Mouse (Mus musculus) midbrain, embryonic 16.5 days (tissue): ENCODE results near the gene Saal1. TPM values are rescaled to one million over a fixed set of nuclear protein-coding genes. Genes with fewer than 3 reads are reported as not detected.
"Not testable (repeated sequence)": the region's sequence is repeated elsewhere in the genome, so short reads cannot be mapped to it uniquely, and the experiment has no call there.

Experiments
- ATAC-seq: fragments of 200-750 bp; cut with Nextera tagmentation; 2 replicates; pipeline ENCODE4 v1.8.0; 2017; ENCODE audit warnings: moderate TSS enrichment
- H3K27ac ChIP-seq: fragments of 300-500 bp; sonication (generic); 2 replicates; pipeline ENCODE4 v1.5.1; 2014; ENCODE audit warnings: mild to moderate bottlenecking, low read length, mixed read lengths
- H3K27me3 ChIP-seq: fragments of 300-500 bp; sonication (generic); 2 replicates; pipeline ENCODE4 v1.6.1; 2014; ENCODE audit warnings: low read depth, low read length, mixed read lengths; ENCODE audit not compliant: control insufficient read depth, insufficient read depth
- H3K36me3 ChIP-seq: fragments of 300-500 bp; sonication (generic); 2 replicates; pipeline ENCODE4 v1.6.1; 2014; ENCODE audit warnings: mild to moderate bottlenecking, low read length, moderate library complexity, mixed read lengths; ENCODE audit not compliant: control insufficient read depth, insufficient read depth
- H3K4me1 ChIP-seq: fragments of 300-500 bp; sonication (generic); 2 replicates; pipeline ENCODE4 v1.6.1; 2014; ENCODE audit warnings: mild to moderate bottlenecking, low read length, mixed read lengths; ENCODE audit not compliant: control insufficient read depth, insufficient read depth
- H3K4me2 ChIP-seq: fragments of 300-500 bp; sonication (generic); 2 replicates; pipeline ENCODE4 v1.6.1; 2014; ENCODE audit warnings: mild to moderate bottlenecking, low read length, mixed read lengths
- H3K4me3 ChIP-seq: fragments of 300-500 bp; sonication (generic); 2 replicates; pipeline ENCODE4 v1.5.1; 2014; ENCODE audit warnings: low read depth, mild to moderate bottlenecking, low read length, moderate library complexity, mixed read lengths
- H3K9ac ChIP-seq: fragments of 300-500 bp; sonication (generic); 2 replicates; pipeline ENCODE4 v1.6.1; 2014; ENCODE audit warnings: low read depth, low read length, mixed read lengths
- H3K9me3 ChIP-seq: fragments of 300-500 bp; sonication (generic); replicated peaks from 2 replicates; pipeline ENCODE4 v1.6.1; 2014; ENCODE audit warnings: mild to moderate bottlenecking, low read length, mixed read lengths; ENCODE audit not compliant: control insufficient read depth, poor library complexity, severe bottlenecking
- WGBS: fragments of 180-500 bp; shearing (Covaris S2); extraction: QIAGEN DNeasy Blood & Tissue Kit; methylation state at CpG from one replicate; pipeline ENCODE4 v1.1.7; 2014; 5-methylcytosine and 5-hydroxymethylcytosine counted together
- polyA plus RNA-seq: library from polyadenylated mRNA; unstranded; fragments of >200 nt; fragmentation: Nextera tagmentation; extraction: Ambion mirVana; gene quantifications from 2 replicates; pipeline ENCODE4 v1.2.1, GENCODE M21; 2015

The Saal1 gene
- 14.5 and 15.0 TPM in 2 replicates for polyA plus RNA-seq

- Histone ChIP-seq H3K4me2 (peak within 1 kb of the TSS; percentile 52), H3K4me3 (peak within 1 kb of the TSS; percentile 82), H3K27ac (peak within 1 kb of the TSS; percentile 85), H3K9me3 (no peaks in the 10 kb centered on the region), H3K27me3 (no peaks in the 10 kb centered on the region), H3K9ac (peak within 1 kb of the TSS; percentile 92), H3K36me3 (no peaks in the 10 kb centered on the region), H3K4me1 (peaks cover 7% of the 10 kb centered on the region)
- peak; percentile 98 for ATAC-seq
- under 1% methylated on average over 38 of the region's 38 CpGs for WGBS
Observed at GRCm38 (mm10) chr7:46710390-46710844, at the start of gene Saal1. TSS of gene Saal1 (minus strand) at chr7:46710680.

- 84% methylated on average over 3 of the region's 3 CpGs for WGBS
- H3K4me2 ChIP-seq = no peak within 1 kb of the TSS
- H3K36me3 ChIP-seq = no peaks in the 10 kb centered on the region
- no peaks in the 10 kb centered on the region for H3K9me3 ChIP-seq
- H3K4me1 ChIP-seq = no peaks in the 10 kb centered on the region
- no peak within 1 kb of the TSS for H3K27ac ChIP-seq
- H3K9ac ChIP-seq = no peak within 1 kb of the TSS
- no peak within 1 kb of the TSS for H3K4me3 ChIP-seq
- no peaks in the 10 kb centered on the region for H3K27me3 ChIP-seq
- ATAC-seq = no peak
Observed at GRCm38 (mm10) chr7:46751490-46751889, 41.0 kb upstream of the Saal1 start, which contains the start of gene Saa2. TSS of gene Saa2 (plus strand) at chr7:46751790.

- no peaks in the 10 kb centered on the region for H3K36me3 ChIP-seq
- H3K27ac ChIP-seq = no peak overlapping the region
- H3K4me2 ChIP-seq = no peak overlapping the region
- no peak overlapping the region for H3K4me3 ChIP-seq
- WGBS = 22% methylated on average over 3 of the region's 3 CpGs
- H3K4me1 ChIP-seq = no peaks in the 10 kb centered on the region
- H3K9ac ChIP-seq = no peak overlapping the region
- no peaks in the 10 kb centered on the region for H3K27me3 ChIP-seq
- no peak for ATAC-seq
- H3K9me3 ChIP-seq = no peaks in the 10 kb centered on the region
Observed at GRCm38 (mm10) chr7:46748459-46748858, 38.0 kb upstream of the Saal1 start.

DNA sequence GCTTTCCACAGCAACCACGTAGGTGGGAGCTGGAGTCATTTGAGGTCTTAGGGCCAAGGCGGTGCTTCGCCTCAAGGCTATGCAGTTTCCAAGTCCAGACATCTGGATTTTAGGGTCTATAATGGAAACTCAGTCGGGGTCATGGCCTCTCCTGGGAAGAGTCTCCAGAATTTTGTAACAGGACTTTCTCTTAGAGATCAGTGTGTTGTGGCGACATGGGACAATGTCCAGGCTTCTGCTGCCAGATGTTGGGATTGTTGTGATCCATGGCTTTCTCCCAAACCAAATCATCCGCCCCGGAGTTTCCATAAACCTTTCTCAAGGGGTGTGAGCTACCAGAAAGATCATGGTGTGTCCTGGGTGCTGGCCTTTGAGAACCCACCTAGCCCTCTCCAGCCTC is 35.9 kb upstream of the Saal1 start:
- H3K4me1 ChIP-seq = no peaks in the 10 kb centered on the region
- no peaks in the 10 kb centered on the region for H3K27me3 ChIP-seq
- no peak overlapping the region for H3K4me2 ChIP-seq
- no peak overlapping the region for H3K9ac ChIP-seq
- ATAC-seq = no peak
- H3K9me3 ChIP-seq = no peaks in the 10 kb centered on the region
- H3K4me3 ChIP-seq = no peak overlapping the region
- no peak overlapping the region for H3K27ac ChIP-seq
- H3K36me3 ChIP-seq = no peaks in the 10 kb centered on the region
- WGBS = 90% methylated on average over 7 of the region's 7 CpGs

DNA sequence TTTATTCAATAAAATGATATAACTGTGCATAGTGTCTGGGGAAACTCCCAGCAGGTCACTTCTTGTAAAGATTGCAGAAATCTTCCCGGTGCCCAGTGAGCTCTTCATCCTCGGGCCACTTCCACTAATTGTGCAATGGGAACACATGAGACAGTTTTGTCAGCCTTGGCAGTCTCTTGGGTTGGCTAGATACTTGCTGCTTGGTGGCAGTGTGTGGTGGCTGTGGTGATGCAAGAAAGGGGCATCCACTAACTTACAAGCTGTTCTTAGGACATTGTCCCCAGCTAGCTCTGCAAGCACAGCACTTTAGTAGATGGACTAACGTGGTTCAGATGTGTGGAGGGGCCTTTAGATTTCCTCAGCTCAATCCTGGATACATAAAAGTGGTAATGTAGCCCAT is 35.3 kb upstream of the Saal1 start:
- Histone ChIP-seq H3K4me3 (no peak overlapping the region), H3K27me3 (no peaks in the 10 kb centered on the region), H3K27ac (no peak overlapping the region), H3K4me2 (no peak overlapping the region), H3K36me3 (no peaks in the 10 kb centered on the region), H3K4me1 (no peaks in the 10 kb centered on the region), H3K9me3 (no peaks in the 10 kb centered on the region), H3K9ac (no peak overlapping the region)
- WGBS = 83% methylated on average over 3 of the region's 3 CpGs
- no peak for ATAC-seq

DNA sequence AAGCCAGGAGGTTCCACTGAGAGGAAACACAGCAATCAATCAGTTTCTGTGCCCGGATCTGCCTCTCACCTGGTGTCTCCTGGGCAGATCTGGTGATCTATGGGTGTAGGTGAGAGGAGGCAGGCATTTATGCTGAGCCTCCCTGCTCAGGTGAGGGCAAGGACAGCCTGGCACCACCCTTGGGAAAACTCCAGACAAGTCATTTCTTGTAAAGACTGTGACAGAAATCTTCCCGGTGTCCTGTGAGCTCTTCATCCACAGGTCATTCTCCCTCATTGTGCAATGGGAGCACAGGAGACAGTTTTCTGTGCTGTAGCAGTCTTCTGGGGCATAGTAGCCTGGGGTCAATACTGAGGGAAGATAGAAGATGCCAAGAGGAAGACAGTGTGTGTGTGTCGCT is 32.4 kb upstream of the Saal1 start, which contains the start of gene Saa1:
Gene Saa1 (minus strand): TSS at position 101 of the 400 bp plus-strand sequence.
- H3K9ac ChIP-seq, H3K27me3 ChIP-seq, H3K4me3 ChIP-seq, H3K36me3 ChIP-seq, H3K9me3 ChIP-seq, H3K4me2 ChIP-seq, H3K27ac ChIP-seq, H3K4me1 ChIP-seq, ATAC-seq: not testable (repeated sequence)
- 67% methylated on average over 3 of the region's 3 CpGs for WGBS

- H3K4me3 ChIP-seq, H3K4me1 ChIP-seq, H3K9ac ChIP-seq, H3K27ac ChIP-seq, H3K36me3 ChIP-seq, H3K9me3 ChIP-seq, H3K27me3 ChIP-seq, ATAC-seq, H3K4me2 ChIP-seq: not testable (repeated sequence)
- 80% methylated on average over 5 of the region's 5 CpGs for WGBS
Observed at GRCm38 (mm10) chr7:46740041-46740440, 29.6 kb upstream of the Saal1 start.

- no peaks in the 10 kb centered on the region for H3K27me3 ChIP-seq
- H3K4me3 ChIP-seq = no peak overlapping the region
- H3K4me2 ChIP-seq = no peak overlapping the region
- no peak for ATAC-seq
- no peak overlapping the region for H3K9ac ChIP-seq
- no peaks in the 10 kb centered on the region for H3K9me3 ChIP-seq
- H3K27ac ChIP-seq = no peak overlapping the region
- no peaks in the 10 kb centered on the region for H3K4me1 ChIP-seq
- H3K36me3 ChIP-seq = no peaks in the 10 kb centered on the region
- 88% methylated on average over 12 of the region's 12 CpGs for WGBS
Observed at GRCm38 (mm10) chr7:46738561-46739460, 28.3 kb upstream of the Saal1 start.

GRCm38 (mm10) chr7:46734983-46735382 is 24.5 kb upstream of the Saal1 start:
- ATAC-seq = no peak
- H3K4me3 ChIP-seq = no peak overlapping the region
- no peaks in the 10 kb centered on the region for H3K27me3 ChIP-seq
- no peak overlapping the region for H3K9ac ChIP-seq
- H3K4me2 ChIP-seq = no peak overlapping the region
- no peaks in the 10 kb centered on the region for H3K36me3 ChIP-seq
- H3K9me3 ChIP-seq = no peaks in the 10 kb centered on the region
- H3K4me1 ChIP-seq = no peaks in the 10 kb centered on the region
- no peak overlapping the region for H3K27ac ChIP-seq
- WGBS = 94% methylated on average over 2 of the region's 2 CpGs
